Mouse (Mus musculus) retina, embryonic 14.5 days (tissue): ENCODE results near the gene Ppp1cc.
"Not testable (repeated sequence)": the region's sequence is repeated elsewhere in the genome, so short reads cannot be mapped to it uniquely, and the experiment has no call there.

Source experiments
- DNase-seq: peaks from one replicate; pipeline ENCODE4 v3.0.0-alpha.2; 2015; ENCODE audit warnings: low spot score

Ppp1cc gene

DNA sequence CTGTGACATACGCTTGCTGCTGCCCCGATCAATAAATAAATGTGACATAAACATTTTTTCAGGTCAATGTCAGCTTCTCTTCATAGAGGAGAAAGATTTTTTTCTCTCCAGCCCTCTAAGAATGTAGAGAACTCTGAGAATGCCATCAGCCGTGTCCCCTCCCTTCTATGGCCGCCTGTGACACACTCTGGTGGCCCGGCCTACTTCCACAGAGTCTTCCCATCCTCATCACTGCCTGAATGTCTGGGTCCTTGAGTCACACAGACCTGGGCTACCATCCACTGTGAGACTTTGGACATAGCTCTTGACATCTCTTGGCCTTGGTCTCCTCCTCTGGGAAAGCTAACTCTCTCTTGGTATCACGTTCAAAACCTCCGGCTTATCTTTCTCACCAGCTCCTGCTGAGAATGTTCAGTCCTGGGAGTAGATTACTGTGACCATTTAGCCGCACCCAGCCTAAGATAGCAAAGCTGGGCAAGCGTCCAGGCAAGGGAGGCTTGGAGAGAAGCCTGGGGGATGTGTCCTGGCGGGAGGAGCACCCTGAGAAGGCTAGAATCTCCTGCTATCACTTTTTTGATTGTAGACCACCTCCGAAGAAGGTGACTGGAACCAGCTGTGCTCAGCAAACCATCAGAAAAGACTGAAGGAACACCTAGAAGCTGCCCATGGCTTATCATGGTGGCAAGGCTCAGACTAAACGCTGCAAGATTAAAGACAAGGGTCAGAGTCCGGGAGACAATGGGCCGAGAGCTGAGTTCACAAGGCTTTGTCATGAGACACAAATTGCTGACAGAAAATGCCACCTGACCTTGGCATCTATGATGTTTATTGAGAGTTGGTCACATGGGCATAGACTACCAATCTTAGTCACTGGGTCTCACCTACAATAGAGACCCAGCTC, 21.3 kb upstream of the Ppp1cc start:
- no peak for DNase-seq

- peak; percentile 74 for DNase-seq
Measured at GRCm38 (mm10) chr5:122138856-122139255, 19.2 kb upstream of the Ppp1cc start.

- DNase-seq = not testable (repeated sequence)
Measured at GRCm38 (mm10) chr5:122139771-122140170, 18.3 kb upstream of the Ppp1cc start.

DNA sequence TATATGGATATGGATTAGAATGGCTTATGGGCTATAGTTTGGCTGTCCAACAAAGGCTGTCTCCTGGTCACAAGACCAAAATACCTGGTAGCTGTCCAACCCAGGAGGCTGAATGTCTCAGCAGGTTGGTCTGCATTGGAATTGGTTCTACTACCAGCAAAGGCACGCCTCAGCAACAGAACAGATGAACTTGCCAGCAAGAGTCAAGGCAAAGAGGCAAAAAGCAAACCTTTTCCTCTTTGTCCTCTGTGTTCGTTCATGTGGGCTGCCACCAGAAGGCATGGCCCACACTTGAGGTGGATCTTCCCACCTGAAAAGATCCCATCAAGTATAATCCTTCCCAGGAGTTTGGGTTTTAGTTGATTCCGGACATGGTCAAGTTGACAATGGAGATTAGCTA, 17.4 kb upstream of the Ppp1cc start, which contains the start of gene Ccdc63:
Gene Ccdc63, minus strand, starts transcription at position 101 of the 400 bp plus-strand sequence.
- DNase-seq = no peak

DNA sequence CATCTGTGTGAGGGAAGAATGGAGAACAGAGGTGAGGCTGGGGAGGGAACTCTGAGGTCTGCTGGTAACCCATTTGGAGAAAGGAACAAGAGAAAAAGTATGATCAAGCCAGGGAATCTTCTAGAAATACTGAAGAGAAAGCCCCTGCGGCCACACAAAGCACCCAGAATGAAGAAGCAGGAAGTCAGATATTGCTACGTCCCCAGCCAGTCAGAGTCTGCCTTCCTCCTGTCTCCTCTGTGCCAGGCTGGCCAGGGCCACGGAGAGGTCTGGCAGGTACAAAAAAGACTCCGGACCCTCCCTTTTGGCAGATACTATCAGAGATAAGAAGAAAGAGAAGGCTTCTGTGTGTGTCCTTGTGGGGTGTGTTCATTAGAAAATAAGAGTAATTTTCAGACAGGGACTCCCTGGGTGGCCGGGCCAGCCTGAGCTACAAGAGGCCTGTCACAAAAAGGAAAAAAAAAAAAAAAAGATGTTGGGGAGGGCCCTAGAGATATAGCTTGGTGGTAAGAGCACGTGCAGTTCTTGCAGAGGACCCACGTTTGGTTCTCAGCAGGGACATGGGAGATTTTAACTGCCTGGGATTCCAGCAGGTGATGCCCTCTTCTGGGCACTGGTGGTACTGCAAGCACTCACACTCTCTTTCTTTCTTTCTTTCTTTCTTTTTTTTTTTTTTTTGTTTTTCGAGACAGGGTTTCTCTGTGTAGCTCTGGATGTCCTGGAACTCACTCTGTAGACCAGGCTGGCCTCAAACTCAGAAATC, 15.7 kb upstream of the Ppp1cc start:
- peak; percentile 50 for DNase-seq

DNA sequence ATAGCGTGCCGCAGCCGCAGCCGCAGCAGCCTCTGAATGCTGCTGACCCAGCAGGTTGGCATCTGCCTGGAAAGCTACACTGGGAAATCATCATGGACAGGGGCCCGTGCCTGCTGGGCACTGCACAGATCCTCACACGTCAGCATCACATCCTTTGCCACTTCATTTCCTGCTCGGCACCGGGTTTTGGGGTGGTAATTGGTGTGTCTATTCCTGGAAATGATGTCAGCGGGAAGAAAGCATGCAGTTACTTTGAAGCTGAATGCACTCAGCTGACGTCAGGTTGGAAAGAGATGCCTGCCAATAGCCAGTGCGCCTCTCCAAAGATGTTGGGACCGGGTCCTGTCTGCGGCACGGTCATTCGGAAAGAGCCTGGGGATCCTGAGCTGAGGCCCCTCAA, 14.5 kb upstream of the Ppp1cc start:
- DNase-seq = no peak

GRCm38 (mm10) chr5:122144825-122145224, 13.3 kb upstream of the Ppp1cc start:
- no peak for DNase-seq

GRCm38 (mm10) chr5:122145381-122146055, 12.6 kb upstream of the Ppp1cc start:
- DNase-seq = no peak

DNA sequence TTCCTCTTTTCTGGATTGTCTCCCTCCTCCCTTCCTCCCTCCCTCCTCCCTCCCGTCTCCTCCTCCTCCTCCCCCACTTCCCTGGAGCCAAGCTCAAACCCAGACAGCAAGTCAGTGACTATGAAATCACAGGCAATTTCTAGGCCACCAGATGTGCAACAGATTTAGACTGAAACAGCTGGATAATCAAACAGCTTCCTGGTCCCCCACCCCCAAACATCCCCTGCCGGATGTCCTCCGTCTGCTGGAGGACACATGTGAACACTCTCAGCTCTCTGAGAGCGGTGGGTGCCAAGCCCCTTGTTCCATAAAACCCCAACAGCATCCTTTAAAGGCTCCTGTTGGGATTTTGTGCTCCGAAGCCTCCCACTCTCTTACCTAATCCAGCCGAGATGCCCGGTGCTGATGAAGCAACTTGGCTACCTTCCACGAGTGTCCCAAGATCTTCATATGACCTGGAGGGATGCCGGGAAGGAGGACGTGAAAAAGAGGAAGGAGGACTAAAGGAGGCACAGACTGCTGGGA, 12.0 kb upstream of the Ppp1cc start:
- no peak for DNase-seq

DNA sequence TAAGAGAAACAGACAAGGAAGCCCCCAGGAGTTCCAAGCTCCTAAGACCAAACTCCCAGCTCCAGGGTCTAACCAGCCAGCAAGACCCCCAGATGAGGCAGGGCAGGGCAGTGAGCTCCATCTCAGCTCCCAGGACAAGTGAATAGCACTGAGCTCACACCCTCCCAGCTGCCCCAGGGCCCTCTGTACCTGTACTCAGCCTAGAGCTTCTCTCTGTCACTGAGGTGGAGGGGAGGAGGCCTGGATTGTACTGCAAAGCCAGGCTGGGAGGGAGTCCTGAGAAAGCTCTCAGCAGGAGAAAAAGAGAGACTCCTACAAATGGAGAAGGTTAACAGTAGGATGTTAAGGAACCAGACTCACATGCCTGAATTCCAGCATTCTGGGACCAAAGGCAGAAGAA, 11.5 kb upstream of the Ppp1cc start:
- DNase-seq = no peak

DNA sequence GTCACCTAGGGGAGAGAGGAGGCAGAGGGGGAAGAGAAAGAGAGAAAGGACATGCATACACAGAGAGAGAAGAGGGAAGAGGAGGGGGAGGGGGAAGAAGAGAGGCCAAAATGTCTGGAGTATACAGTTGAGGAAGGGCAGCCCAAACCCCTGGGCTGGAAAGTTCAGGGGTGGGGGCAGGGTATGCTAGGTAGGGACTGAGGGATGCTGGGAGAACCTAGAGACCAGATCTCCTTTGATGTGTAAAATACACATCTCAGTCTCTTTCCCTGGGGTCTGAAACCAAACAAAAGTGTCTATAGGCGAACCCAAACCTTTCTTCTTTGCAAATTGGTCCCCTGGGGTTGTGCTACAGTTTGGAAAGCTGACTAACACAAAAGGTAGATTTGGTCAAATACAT, 10.0 kb upstream of the Ppp1cc start:
- no peak for DNase-seq

DNA sequence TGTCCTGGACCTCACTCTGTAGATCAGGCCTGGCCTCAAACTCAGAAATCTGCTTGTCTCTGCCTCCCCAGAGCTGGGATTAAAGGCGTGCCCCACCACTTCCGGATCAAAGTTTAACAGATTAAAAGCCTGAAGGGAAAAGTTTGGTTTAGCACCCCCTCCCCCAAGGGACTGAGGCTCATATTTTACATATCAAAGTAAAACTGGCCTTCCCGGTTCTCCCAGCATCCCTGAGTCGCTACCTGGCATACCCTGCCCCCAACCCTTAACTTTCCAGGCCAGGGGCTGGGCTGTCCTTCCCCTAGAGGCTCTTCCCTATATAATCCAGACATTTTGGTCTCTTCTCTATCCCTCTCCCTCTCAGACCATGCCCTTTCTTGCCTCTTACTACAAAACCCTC, 8.8 kb upstream of the Ppp1cc start:
- no peak for DNase-seq

DNA sequence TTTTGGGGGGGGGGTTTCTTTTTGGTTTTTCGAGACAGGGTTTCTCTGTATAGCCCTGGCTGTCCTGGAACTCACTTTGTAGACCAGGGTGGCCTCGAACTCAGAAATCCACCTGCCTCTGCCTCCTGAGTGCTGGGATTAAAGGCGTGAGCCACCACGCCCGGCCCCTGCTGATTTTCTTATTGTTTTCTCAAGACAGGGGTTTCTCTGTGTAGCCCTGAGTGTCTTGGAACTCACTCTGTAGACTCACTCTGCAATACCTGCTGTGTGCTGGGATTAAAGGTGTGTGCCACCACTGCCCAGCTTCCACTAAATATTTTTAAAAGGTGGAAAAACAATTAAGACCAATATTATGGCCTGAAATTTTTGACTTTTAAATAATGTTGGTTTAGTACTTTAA, 5.6 kb upstream of the Ppp1cc start:
- not testable (repeated sequence) for DNase-seq

DNA sequence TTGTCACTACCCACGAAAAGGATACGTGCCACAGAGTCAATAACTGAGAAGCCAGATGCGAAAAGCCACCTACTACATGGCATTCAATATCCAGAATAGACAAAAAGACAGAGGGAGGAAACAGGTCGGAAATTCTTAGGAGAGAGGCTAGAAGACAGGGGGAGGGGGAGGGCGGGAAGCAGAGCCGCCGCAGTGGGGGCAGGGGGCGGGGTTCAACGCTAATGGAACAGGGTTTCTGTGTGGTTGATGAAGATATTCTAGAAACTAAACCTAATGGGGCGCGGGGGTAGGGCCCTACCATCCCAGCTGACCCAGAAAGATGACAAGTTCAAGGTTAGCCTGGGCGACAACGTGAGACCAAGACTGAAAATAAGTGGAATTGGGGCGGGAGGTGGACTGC, 4.1 kb upstream of the Ppp1cc start:
- no peak for DNase-seq

DNA sequence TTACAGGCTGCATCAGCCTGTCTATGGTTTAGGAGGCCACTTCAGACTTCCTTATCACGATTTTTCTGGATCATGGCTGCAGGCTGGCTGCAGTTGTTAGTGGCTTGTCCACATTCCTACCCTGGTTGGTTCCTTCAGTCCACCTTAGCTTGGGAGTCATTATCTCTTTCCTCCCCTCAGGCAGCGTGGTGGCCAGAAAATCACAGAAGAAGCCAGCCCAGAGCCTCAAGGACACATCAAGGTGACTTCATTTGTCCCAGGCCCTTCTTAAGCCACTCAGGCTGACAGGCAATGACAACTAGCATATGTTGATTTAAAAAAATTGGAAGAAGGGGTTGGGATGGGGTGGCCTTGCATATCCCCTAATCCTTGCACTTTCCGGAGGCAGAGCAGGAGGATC, 3.3 kb upstream of the Ppp1cc start:
- no peak for DNase-seq

DNA sequence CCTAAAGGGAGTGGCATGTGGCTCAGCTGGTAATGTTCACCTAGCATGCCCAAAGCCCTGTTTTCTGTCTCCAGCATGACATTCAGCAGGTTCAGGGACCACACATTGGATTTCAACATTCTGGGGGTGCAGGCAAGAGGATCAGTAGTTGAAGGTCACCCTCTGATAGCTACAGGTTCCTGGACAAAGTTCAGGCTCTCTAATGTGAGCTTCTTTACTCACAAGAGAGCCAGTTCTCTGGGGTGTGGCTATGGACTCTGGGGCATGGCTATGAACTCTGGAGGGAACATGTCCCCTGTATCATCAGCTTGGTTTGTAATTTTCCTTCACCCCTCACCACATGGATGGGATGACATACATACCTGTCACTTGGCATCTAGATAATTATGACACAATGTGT, 2.5 kb upstream of the Ppp1cc start:
- DNase-seq = no peak

GRCm38 (mm10) chr5:122156486-122156885, 1.6 kb upstream of the Ppp1cc start:
- no peak for DNase-seq

DNA sequence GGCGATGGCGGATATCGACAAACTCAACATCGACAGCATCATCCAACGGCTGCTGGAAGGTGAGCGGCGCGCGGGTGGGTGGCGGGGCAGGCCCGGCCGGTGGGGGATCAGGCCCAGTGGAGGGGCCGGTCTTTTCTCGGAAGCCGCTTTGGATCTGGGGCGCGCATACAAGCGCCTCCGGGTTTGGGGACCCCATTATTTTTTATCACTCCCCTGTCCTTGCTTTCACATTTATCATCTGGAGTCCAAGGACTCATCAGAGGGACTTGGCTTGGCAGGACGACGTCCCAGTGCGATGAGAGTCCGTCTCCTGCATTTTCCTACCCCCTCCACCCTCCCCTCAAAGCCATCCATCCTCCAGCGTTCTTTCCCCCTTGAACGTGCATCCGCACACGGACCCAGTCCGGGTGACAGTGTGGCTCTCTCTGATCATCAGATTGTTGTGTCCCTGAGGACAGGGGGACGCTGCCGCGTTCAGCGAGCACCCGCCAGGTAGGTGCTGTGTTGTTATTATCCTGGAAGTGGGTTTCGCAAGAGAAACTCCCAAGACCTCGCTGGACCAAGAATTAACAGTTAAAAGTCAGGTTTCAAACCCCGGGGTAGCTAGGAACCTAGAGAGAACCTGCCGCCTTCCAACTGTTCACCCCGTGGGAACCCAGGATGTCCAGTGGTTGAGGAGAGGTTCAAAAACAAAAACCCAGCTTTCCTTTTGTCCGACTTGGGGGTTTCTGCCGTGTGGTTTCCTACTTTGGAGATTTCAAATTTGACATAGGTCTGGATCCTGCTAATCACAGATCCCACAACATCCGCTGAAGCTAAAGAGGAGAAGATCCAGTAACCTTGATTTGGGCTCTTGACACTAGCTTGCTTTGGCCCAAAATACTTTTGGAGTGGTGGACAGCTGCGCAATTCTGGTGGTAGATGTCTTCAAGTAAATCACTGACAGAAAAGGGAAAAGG, 758 bp downstream of the Ppp1cc start:
- no peak for DNase-seq

GRCm38 (mm10) chr5:122163194-122163593, 5.1 kb downstream of the Ppp1cc start:
- no peak for DNase-seq

GRCm38 (mm10) chr5:122164011-122164410, 5.9 kb downstream of the Ppp1cc start:
- no peak for DNase-seq

GRCm38 (mm10) chr5:122165233-122165915, 7.3 kb downstream of the Ppp1cc start:
- DNase-seq = no peak
